Mouse (Mus musculus): ENCODE data around the gene Thap12.
A peak's percentile ranks its signal among the peaks of the same experiment; 100 is the strongest.

Gene Thap12

DNA sequence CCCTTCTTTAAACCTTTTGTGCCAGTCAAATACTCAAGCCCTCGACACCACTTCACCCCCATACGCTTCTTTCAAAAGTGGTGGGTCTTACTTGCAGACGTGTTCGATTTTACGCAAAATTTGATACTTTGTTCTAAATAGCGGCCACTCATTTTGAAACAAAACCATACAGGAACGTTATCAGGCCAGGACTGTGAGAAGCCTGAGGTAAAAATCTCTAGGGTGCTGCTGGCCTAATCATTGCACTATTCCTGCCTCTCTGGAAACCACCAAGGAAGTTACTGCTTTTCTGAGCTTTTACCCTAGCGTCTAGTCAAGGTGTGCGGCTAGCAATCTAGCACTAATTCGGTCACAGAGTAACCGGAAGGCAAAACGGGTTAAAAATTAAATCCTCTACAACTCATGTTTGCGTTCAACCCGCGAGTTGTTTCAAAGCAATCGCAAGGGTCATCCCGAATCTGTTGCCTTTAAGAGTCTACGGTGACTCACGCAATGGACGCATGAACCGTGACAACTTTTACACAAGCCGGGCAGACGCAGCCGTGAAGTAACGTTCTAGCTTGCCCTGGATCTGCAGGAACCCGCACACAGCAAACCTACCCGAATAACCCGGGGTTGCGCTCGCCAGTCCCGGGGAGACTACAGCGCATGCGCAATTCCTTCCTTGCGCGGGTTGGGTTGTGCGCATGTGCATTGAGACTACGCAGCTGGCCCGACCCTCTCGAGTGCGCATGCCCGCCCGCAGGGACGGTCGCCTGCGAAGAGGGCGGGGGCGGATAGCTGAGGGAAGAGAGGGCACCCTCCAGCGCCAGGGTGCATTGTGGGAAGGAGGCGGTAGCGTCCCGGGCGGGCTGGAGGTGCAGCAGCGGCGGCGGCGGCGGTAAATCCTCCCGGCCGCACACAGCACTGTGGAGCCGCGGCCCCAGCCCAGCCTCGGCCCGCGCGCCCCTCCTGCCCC, at the start of gene Thap12:
Gene Thap12, plus strand, starts transcription at position 821 of the 958 bp plus-strand sequence.
- peak; percentile 100 for DNase-seq (ENCODE audit: low spot score)

DNA sequence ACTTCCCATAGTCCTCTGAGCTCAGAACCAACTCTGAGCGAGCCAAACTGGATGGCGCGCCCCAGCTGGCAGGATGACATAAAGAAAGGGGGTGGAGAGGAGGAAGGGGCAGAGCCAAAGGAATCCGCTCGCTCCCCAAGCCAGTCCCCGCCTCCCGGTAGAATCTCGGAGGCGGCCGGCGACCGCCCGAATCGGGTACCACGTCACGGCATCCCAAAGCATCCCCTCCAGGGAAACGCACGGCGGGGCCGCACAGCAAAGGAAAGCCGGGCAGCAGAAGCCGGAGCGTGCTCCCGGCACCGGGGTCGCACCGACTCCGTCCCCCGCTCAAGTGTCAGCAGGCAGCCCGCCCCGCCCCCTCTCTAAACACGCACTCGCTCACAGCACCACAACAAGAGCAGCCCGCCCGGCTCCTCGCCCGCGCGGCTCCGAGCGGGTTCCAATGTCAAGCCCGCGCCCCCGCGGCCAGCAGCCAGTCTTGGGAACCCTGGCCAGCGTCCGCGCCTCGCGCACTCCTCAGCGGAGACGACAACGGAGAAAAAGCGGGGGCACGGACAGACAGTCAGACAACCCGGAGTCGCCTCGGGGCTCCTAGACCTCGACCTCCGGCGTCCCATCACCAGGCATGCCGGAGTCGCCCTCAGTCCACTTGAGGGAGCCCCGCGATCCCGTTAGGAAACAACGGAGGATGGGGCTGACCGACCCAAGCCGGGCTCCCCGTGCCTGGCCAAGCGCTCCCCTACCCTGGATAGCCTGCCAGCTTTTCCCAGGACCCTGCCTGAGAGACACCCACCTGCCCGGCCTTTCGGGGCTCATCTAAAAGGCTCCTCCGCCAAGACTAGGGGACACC, 47.0 kb upstream of the Thap12 start:
- DNase-seq (ENCODE audit: low spot score), result peak; percentile 79

DNA sequence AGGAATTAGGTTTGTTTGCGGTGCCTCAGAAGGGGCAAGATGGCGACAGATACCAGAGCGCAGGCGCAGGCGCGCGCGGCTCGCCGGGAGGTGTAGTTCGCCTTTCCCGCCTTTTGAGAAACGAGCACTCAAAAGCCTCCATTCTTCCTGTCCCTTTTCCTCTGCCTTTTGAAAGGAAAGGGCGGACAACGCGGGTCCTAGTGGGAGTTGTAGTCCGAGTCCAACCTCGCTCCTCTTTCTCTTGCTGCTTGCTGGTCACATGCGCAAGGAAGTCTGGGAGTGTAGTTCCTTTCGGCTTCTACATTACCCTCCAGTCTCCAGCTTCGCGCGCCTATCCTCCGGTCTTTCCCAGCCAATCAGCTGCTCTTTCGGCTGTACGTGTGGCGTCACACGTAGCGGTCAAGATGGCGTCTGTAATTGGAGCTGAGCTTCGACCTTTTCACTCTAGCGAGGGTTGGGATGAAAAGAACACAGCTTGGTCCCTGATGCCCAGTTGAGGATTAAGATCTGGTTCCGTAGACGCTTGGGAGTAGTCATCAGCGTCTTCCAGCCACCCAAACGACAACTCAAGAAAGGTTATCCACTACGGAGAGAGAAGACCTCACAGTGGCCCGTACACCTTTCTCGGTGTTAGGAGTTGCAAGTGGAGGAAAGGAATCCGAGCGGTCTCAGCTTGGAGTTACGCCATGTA, 46.2 kb upstream of the Thap12 start, which contains the start of gene Emsy:
Gene Emsy, minus strand, starts transcription at position 253 of the 691 bp plus-strand sequence.
- DNase-seq (ENCODE audit: low spot score), result peak; percentile 92

DNA sequence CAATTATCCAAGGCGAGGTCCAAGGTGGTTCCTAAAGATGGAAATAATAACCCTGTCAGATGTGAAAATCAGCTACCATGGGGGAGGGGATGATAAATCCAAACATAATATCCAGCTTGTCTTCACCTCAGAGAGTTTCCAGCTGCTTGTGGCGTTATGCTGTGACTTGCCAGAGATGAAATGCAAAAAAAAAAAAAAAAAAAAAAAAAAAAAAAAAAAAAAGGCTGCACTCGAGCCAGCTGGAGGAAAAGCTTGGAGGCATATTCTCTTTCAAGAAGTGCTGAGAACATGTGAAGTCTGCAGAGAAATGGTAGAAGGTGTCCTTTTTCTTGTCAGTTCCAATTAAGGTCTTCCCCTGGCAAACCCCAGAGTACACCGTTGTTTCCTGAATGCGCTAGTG, 37.7 kb upstream of the Thap12 start:
- DNase-seq (ENCODE audit: low spot score), result no peak

DNA sequence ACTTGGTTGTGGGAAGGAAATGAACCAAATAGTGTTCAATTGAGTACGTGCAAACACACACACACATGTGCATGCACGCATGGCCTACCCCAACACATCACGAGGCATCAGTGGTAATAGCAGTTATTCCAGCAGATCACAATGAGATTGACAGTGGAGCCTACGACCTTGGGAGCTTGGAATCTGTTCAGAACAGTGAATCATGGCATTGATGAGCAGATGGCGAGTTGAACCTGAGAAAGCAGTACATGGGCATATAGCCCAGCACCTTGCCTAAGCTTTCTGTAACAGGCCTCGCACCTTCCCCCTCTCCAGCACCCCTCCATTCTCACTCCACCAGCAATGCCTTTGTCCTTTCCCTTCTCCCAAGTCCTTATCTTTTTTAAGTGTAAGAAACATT, 37.2 kb upstream of the Thap12 start:
- no peak for DNase-seq (ENCODE audit: low spot score)

DNA sequence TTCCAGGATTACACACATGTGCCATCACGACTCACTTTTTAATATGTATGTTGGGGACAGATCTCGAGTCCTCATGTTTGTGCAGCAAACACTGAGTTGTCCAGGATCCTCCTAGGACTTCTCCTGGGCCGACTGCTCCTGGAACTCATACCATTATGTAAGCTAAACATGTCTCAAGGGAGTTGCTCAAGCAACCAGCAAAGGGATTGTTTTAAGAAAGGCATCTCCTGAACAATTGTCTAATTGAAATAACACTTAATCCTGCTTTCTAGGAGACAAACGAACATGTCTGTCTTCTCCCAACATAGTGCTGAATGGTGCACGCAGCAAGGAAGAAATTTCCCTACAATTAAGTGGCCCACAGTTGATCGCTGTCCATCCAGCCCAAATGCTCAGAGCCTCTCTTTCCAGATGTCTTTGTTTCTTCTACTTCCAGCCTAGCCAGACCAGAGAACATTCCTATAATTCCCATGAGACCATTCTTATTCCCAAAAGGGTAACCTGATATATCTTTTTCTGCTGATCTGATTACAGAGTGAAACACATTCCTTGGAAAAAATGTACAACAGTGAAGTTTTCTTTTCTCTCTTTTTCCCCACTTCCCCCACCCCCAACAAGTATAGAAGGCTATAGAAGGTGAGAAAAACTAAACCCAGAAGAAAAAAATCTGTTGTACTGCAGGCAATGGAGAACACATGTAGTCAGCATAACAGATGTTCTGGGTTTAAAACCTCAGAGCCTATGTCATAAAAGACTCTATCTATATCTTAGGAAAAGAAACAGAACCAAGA, 34.8 kb upstream of the Thap12 start:
- DNase-seq (ENCODE audit: low spot score), result no peak

DNA sequence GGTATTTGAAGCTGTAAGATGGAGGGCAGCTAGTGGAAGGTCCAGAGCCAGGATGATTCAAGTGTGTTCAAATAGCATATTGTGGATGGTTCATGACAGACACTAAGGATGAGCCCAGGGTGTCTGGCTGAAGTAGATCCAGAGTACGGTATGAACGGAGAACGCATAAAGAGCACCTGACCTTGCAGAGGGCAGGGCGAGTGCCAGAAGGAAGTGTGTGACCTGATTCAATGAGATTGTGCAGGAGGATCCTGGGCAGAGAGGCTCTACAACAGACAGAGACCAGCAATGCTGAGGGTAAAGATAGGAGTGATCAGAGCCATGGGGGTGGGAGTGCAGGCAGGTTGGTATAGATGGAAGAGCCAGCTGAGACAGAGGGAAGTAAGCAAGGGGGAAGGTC, 32.1 kb upstream of the Thap12 start:
- DNase-seq (ENCODE audit: low spot score), result no peak

DNA sequence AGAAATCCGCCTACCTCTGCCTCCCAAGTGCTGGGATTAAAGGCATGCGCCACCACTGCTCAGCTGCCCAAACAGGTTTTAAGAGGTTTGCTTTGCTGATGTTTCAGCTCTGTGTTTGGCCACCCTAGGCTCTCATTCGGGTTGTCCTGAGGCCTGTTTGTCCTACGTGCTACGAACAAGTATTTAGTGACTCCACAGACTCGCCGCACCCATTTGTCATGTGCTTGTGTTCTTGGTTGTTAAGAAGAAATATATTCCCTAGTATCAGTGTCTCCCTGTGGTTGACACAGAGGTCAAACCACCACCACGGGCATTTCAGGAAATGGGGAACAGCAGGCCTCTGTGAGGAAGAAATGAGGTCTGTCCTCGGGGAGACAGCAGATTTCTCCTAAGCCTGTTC, 31.5 kb upstream of the Thap12 start:
- no peak for DNase-seq (ENCODE audit: low spot score)

DNA sequence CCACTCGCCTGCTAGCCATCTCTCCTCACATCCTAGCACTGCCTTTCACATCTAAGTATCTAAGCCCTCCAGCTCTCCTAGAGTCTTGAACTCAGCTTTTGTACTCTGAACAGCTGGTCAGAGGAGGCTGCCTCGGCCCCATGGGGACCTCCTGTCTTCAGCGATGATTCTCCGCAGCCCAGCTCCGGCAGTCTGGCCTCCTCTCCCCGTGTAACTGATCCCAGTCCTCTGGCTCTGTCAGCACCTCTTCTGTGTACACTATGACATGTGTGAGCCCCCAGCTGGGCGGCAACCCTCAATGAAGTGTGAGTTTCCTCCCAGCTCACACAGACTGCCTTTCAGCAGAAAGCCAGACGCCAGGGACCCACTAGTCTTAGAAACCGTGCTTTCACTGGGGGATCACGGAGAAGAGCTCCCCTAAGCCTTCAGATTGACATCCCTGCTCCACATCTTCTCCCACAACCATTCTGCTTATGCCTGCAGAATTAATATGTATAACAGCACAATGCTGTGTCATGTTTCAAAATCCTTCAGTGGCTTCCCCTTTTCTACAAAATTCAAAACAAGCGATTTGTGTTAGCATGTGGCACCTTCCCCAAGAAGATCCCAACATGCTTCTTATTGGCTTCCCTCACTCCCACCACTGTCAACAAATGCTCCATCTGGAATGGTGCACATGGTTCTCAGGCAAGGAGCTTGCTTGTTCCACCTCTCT, 30.5 kb upstream of the Thap12 start:
- no peak for DNase-seq (ENCODE audit: low spot score)

DNA sequence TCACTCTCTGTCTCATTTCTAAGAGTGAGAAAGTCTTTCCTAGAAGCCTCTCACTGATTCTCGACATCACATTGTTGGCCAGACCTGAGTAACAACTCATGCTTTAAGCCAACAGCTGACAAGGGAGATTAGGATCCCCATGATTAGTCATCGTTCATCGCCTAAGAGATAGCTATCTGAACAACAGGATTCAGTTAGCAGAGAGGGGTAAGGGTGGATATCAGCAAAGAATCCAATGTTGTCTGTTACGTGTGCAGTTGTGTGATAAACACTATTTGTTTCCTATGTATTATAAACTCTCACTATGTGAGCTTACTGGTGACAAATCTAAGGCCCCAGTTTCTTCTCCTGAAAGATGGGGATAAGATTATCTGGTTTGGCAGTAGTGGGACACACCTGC, 28.6 kb upstream of the Thap12 start:
- DNase-seq (ENCODE audit: low spot score), result no peak

DNA sequence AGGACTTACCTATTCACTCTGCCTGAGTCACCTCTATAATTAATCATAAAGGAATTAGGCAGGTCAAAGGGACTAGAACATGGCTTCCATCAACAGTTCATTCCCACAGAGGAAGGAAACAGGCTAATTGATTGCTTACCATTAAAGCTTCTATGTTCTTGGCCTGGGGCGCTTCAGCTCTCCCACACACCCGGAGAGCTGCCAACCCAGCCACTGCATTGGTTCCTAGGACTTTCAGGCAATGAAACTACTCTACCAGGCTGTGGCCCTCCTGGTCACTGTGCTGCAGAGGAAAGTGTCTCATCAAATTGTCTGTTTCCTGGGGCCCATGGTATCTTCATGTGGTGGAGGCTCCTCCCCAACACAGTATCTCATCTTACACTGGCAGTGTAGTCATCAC, 25.4 kb upstream of the Thap12 start:
- no peak for DNase-seq (ENCODE audit: low spot score)

DNA sequence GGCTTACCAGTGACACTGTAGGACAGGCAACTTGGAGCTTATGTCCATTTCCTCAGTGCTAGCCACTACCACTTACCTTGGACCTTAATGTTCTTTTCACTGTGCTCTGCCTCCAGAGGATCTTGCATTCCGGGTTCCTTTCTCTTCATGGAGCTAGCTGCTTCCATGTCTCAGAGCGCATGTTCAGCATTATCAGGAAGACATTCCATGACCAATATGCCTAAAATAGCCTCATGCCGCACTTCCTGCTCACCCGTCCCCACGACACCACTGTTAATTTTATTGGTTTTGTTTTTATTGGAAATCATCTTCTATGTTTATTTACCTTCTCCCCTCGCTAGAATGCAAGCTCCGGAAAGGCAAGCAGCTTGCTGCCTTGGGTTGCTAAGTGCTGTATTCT, 24.5 kb upstream of the Thap12 start:
- DNase-seq (ENCODE audit: low spot score), result no peak

DNA sequence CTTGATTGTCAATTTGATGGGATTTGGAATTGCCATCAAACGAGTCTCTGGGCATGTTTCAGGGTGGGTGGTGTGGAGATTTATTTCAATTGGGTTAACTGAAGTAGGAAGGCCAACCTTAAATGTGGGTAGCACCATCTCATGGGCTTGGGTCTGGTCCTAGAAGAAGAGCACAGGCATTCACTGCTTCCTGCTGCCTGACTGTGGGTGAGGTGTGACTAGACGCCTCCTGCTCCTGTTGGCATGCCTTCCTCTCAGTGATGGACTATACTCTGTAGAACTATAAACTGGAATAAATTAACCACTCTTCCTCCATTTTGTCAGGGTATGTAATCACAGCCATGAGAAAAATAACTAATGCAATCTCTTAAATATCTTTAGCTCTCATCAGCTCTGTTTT, 22.2 kb upstream of the Thap12 start:
- no peak for DNase-seq (ENCODE audit: low spot score)

DNA sequence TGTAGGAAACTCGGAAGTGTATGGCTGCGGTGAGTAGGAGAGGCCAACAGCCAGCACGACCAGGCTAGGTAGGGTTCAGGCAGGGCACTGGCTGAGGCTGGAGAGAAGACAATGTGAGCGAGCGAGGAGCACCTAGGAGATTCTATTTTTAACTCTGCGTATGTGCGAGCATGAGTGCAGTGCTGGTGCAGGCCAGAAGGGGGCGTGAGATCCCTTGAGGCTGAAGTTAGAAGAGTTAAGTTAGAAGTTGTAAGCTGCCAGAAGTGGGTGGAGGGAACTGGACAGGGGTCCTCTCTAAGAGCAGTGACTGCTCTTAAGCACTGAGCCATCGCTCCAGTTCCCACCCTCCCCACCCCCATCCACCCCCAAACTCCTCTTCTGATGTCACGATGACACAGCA, 20.1 kb upstream of the Thap12 start:
- no peak for DNase-seq (ENCODE audit: low spot score)

DNA sequence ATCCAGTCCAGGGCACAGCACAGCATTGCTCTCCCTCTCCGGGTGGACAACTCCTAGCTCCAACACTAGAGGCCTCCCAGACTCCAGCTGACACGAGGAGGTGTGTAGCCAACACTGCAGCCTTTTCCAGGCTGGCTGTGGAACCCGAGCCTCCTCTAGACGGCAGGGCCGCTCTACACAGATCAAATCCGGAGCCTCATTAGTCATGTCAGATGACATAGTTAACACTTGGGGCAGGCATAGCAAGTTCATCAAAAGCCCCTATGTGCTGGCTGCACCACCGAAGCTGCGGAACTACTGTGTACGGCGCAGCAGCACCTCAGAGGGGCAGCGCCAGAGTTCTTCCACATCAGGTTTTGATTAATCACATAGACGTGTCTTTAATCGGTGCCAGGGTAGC, 17.0 kb upstream of the Thap12 start:
- DNase-seq (ENCODE audit: low spot score), result no peak

DNA sequence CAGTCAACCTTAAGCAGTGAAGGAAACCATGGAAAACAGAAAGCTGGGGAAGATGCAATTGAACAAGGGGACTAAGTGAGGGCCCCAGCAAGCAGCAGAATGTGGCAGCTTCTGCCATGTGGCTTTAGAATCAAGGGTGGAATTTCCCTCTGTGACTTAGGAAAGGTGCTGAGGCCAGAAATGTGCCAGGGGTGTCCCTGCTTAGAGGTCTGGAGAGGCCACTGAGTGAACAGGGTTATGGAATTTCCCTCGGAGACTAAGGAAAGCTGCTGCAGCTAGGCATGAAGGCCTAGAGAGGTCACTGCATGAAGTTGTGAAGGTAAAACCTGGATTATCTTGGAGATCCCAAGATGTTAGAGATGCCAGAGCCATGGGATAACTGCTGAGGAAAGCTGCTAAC, 12.8 kb upstream of the Thap12 start:
- DNase-seq (ENCODE audit: low spot score), result no peak

DNA sequence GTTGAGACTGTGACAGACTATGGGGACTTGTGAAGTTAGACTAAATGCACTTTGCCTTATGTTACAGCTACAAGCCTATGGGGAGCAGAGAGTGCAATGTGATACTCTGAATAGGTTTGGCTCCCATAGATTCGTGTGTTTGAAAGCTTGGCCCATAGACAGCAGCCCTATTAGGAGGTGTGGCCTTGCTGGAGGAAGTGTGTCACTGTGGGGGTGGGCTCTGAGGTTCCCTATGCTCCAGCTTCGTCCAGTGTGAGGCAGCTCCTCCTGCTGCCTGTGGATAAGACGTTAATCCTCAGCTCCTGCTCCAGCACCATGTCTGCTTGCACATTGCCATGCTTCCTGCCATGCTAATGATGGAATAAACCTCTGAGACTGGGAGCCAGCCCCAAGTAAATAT, 12.1 kb upstream of the Thap12 start:
- DNase-seq (ENCODE audit: low spot score), result no peak

DNA sequence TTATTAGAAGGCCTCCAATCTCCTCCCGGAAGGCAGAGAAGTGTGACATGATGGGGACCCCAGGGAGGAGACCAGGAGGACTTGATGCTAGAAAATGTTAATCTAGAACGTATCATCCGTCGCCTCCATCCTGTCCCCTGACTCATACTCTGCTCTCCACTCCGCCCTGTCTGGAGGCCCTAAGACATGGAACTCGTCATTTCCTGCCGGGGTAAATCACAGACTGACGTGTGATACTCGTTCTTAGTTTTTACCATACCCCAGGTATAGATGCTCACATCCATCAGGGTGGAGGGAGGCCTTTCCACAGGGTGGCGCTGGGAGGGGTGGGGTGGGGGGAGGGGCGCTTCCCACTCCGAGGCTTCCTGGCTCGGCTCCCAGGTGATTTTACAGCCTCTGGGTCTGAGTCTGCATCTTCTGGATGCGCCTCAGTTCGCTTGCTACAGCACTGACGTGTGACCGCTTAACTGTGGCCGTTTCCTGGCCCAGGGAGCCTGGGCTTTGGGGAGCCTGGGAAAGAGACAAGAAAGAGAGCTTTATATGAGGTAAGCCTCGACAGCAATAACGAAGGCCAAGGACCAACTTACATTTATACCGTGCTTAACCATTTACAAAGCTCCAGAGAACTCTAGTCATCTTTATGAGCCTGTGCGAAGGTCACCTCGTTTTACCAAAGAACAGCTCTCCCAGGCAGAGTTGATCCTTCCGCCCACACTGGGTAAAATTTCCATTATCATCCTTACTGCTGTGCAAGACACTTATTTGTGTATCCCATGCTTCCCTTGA, 9.9 kb upstream of the Thap12 start:
- peak; percentile 82 for DNase-seq (ENCODE audit: low spot score)

DNA sequence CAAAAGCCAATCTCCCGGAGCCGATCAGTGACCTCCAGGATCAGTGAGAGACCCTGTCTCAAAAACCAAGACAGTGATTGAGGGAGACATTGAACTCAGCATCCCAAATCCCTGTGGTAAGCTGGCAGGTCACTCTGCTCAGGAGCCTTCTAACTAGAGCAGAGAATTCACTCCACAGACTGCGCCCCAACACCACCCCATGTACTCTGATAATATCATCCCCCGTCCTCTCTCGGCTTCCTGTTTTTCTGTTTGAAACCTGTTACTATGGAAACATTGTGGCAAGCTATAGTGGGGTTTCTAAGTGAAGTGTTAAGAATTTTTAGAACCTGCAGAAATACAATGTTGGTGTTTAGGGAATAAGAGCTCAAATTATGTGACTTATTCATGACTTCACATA, 8.9 kb upstream of the Thap12 start:
- DNase-seq (ENCODE audit: low spot score), result peak; percentile 84

DNA sequence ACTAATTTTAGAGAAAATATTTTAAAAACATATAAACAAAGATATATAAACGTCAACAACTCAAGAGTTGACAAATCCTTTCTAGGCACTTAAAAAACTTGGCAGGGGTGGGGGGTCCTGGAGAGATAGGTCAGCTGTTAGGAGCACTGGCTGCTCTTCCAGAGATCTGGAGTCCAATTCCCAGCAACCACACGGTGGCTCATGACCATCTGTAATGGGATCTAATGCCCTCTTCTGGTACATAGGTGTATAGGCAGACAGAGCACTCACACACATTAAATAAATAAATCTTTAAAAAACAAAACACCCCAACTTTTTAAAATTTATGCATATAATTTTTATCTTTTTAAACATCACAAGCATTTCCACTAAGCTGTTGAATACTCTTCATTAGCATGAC, 5.4 kb upstream of the Thap12 start:
- no peak for DNase-seq (ENCODE audit: low spot score)
